Mouse (Mus musculus): Measurements from ENCODE around the gene 1700016C15Rik. TPM values are rescaled to one million over a fixed set of nuclear protein-coding genes. Genes with fewer than 3 reads are reported as not detected.

The 1700016C15Rik gene
- polyA plus RNA-seq, 2 experiments: not detected

- no peak for ATAC-seq (ENCODE audit: low FRiP score, low read depth)
- H3K27me3 ChIP-seq (ENCODE audit: control insufficient read depth, insufficient read depth, low read length): no peaks in the 10 kb centered on the region
- WGBS: 89% methylated on average over 3 of the region's 3 CpGs
Observed at GRCm38 (mm10) chr1:177731973-177732372, 2.4 kb downstream of the 1700016C15Rik start.

DNA sequence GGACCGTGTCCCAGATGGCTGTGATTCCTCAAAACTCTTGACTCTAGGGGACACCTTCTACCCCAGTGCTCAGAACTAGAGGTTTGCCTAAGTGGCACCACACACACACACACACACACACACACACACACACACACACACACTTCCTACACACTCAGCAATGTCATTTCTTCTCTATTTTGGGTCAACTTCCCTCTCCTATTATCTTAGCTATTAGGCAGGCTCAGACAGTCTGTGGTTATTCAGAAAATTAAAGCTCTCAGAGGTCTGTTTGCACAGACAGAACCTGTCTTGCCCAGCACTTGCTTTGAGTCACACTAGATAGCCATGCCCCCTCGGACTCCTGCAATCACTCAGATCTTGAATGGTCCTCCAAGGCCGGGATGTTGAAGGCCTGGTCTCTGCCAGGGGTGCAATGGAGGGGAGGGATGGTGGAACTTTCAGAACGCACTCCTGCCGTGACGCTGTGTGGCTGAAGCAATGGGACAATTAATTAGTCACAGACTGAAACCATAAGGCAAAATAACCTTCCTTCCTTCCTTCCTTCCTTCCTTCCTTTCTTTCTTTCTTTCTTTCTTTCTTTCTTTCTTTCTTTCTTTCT, 8.0 kb downstream of the 1700016C15Rik start:
- no peak overlapping the region for H3K9ac ChIP-seq (ENCODE audit: low read depth, low read length, severe bottlenecking)
- H3K4me2 ChIP-seq (replicated peaks; ENCODE audit: low read depth, low read length, severe bottlenecking): no peak overlapping the region
- no peaks in the 10 kb centered on the region for H3K27me3 ChIP-seq (ENCODE audit: control insufficient read depth, insufficient read depth, low read length)
- H3K36me3 ChIP-seq (ENCODE audit: control insufficient read depth, insufficient read depth, low read length): no peaks in the 10 kb centered on the region
- TF ChIP-seq POLR2A (IDR thresholded peaks at IDR 0.05; ENCODE audit: borderline replicate concordance, extremely low read depth, insufficient read depth, insufficient read length): no peak
- no peak overlapping the region for H3K4me3 ChIP-seq (replicated peaks; ENCODE audit: low read length)
- H3K4me1 ChIP-seq (ENCODE audit: control insufficient read depth, insufficient read depth, low read length): no peaks in the 10 kb centered on the region
- no peaks in the 10 kb centered on the region for H3K9me3 ChIP-seq (ENCODE audit: control insufficient read depth, low read length)
- whole genome bisulfite sequencing: 25% methylated on average over 6 of the region's 6 CpGs
- no peak for DNase-seq (ENCODE audit: low spot score)
- no peak for ATAC-seq (ENCODE audit: low FRiP score, low read depth)
- H3K27ac ChIP-seq (replicated peaks; ENCODE audit: low read depth, low read length): no peak overlapping the region

More at GRCm38 (mm10) chr1:177731973-177732372, 2.4 kb downstream of the 1700016C15Rik start:
- Histone ChIP-seq H3K36me3 (ENCODE audit: control insufficient read depth, insufficient read depth, low read length) (no peaks in the 10 kb centered on the region), H3K4me2 (replicated peaks; ENCODE audit: low read depth, low read length, severe bottlenecking) (no peak overlapping the region), H3K9me3 (ENCODE audit: control insufficient read depth, low read length) (no peaks in the 10 kb centered on the region), H3K4me3 (replicated peaks; ENCODE audit: low read length) (no peak overlapping the region), H3K4me1 (ENCODE audit: control insufficient read depth, insufficient read depth, low read length) (no peaks in the 10 kb centered on the region), H3K9ac (ENCODE audit: low read depth, low read length, severe bottlenecking) (no peak overlapping the region), H3K27ac (replicated peaks; ENCODE audit: low read depth, low read length) (no peak overlapping the region)
- DNase-seq (ENCODE audit: low spot score): no peak
- no peak for TF ChIP-seq POLR2A (IDR thresholded peaks at IDR 0.05; ENCODE audit: borderline replicate concordance, extremely low read depth, insufficient read depth, insufficient read length)

- Histone ChIP-seq H3K9me3 (ENCODE audit: control insufficient read depth, low read length) (no peaks in the 10 kb centered on the region), H3K4me2 (replicated peaks; ENCODE audit: low read depth, low read length, severe bottlenecking) (no peak overlapping the region), H3K27me3 (ENCODE audit: control insufficient read depth, insufficient read depth, low read length) (no peaks in the 10 kb centered on the region), H3K4me1 (ENCODE audit: control insufficient read depth, insufficient read depth, low read length) (no peaks in the 10 kb centered on the region), H3K4me3 (replicated peaks; ENCODE audit: low read length) (no peak overlapping the region), H3K27ac (replicated peaks; ENCODE audit: low read depth, low read length) (no peak overlapping the region), H3K9ac (ENCODE audit: low read depth, low read length, severe bottlenecking) (no peak overlapping the region), H3K36me3 (ENCODE audit: control insufficient read depth, insufficient read depth, low read length) (no peaks in the 10 kb centered on the region)
- ATAC-seq (ENCODE audit: low FRiP score, low read depth) (no peak), DNase-seq (ENCODE audit: low spot score) (no peak)
- 60% methylated on average over 1 of the region's 1 CpGs for WGBS
- no peak for TF ChIP-seq POLR2A (IDR thresholded peaks at IDR 0.05; ENCODE audit: borderline replicate concordance, extremely low read depth, insufficient read depth, insufficient read length)
Observed at GRCm38 (mm10) chr1:177740707-177741106, 11.1 kb downstream of the 1700016C15Rik start.

DNA sequence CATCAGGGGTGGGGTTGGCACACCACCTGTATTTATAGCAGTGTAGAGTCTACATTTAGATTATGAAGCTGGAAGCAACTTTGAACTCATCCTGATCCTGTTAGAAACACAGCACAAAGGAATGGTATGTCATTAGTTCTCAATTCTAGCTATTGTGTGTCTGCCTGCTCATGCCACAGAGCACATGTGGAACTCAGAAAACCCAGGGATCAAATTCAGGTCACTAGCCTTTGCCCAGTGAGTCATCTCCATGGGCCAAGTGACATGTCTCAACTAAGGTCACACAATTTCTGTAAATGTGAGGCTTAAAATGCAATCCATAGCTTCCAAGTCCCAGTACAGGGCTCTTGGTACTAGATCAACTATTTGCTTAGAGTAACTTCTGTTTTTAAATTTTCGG, 12.5 kb downstream of the 1700016C15Rik start:
- no peaks in the 10 kb centered on the region for H3K36me3 ChIP-seq (ENCODE audit: control insufficient read depth, insufficient read depth, low read length)
- ATAC-seq (ENCODE audit: low FRiP score, low read depth) (no peak), DNase-seq (ENCODE audit: low spot score) (no peak)
- no peak for TF ChIP-seq POLR2A (IDR thresholded peaks at IDR 0.05; ENCODE audit: borderline replicate concordance, extremely low read depth, insufficient read depth, insufficient read length)
- no peak overlapping the region for H3K9ac ChIP-seq (ENCODE audit: low read depth, low read length, severe bottlenecking)
- WGBS: 86% methylated on average over 1 of the region's 1 CpGs
- no peak overlapping the region for H3K4me2 ChIP-seq (replicated peaks; ENCODE audit: low read depth, low read length, severe bottlenecking)
- H3K27me3 ChIP-seq (ENCODE audit: control insufficient read depth, insufficient read depth, low read length): no peaks in the 10 kb centered on the region
- no peaks in the 10 kb centered on the region for H3K4me1 ChIP-seq (ENCODE audit: control insufficient read depth, insufficient read depth, low read length)
- no peaks in the 10 kb centered on the region for H3K9me3 ChIP-seq (ENCODE audit: control insufficient read depth, low read length)
- H3K4me3 ChIP-seq (replicated peaks; ENCODE audit: low read length): no peak overlapping the region
- no peak overlapping the region for H3K27ac ChIP-seq (replicated peaks; ENCODE audit: low read depth, low read length)

GRCm38 (mm10) chr1:177744521-177745325, 15.1 kb downstream of the 1700016C15Rik start:
- no peak for TF ChIP-seq POLR2A (IDR thresholded peaks at IDR 0.05; ENCODE audit: borderline replicate concordance, extremely low read depth, insufficient read depth, insufficient read length)
- no peaks in the 10 kb centered on the region for H3K4me1 ChIP-seq (ENCODE audit: control insufficient read depth, insufficient read depth, low read length)
- no peaks in the 10 kb centered on the region for H3K36me3 ChIP-seq (ENCODE audit: control insufficient read depth, insufficient read depth, low read length)
- no peak overlapping the region for H3K4me3 ChIP-seq (replicated peaks; ENCODE audit: low read length)
- H3K9ac ChIP-seq (ENCODE audit: low read depth, low read length, severe bottlenecking): no peak overlapping the region
- peaks cover 8% of the 10 kb centered on the region; the same call in 1 of the 2 replicates for H3K9me3 ChIP-seq (ENCODE audit: control insufficient read depth, low read length)
- H3K27me3 ChIP-seq (ENCODE audit: control insufficient read depth, insufficient read depth, low read length): no peaks in the 10 kb centered on the region
- H3K27ac ChIP-seq (replicated peaks; ENCODE audit: low read depth, low read length): no peak overlapping the region
- WGBS: 77% methylated on average over 7 of the region's 7 CpGs
- no peak overlapping the region for H3K4me2 ChIP-seq (replicated peaks; ENCODE audit: low read depth, low read length, severe bottlenecking)
- DNase-seq (ENCODE audit: low spot score): no peak
- ATAC-seq (ENCODE audit: low FRiP score, low read depth): no peak
